Mouse (Mus musculus): ENCODE measurements around the gene 2010111I01Rik. TPM values are rescaled to one million over a fixed set of nuclear protein-coding genes. Genes with fewer than 3 reads are reported as not detected.

Gene 2010111I01Rik
- total and polyA plus RNA-seq, 2 experiments: 40.8 to 78.1 TPM

- no peaks in the 10 kb centered on the region for H3K4me1 ChIP-seq (ENCODE audit: control insufficient read depth, insufficient read depth, low read length)
- H3K27ac ChIP-seq (replicated peaks; ENCODE audit: insufficient read depth, low read depth, low read length): no peak overlapping the region
Observed at GRCm38 (mm10) chr13:63038871-63039270, 74.2 kb downstream of the 2010111I01Rik start.

GRCm38 (mm10) chr13:63039326-63039725 lies 74.6 kb downstream of the 2010111I01Rik start:
- no peak for TF ChIP-seq CTCF (IDR thresholded peaks at IDR 0.05; ENCODE audit: low read depth, low read length)
- TF ChIP-seq POLR2A (IDR thresholded peaks at IDR 0.05; ENCODE audit: extremely low read depth, insufficient read depth, low read length): no peak
- H3K9ac ChIP-seq (ENCODE audit: low read depth, low read length): no peak overlapping the region
- no peak overlapping the region for H3K27ac ChIP-seq (replicated peaks; ENCODE audit: insufficient read depth, low read depth, low read length)
- H3K4me3 ChIP-seq (ENCODE audit: insufficient read depth, low read depth, low read length): no peak overlapping the region
- no peaks in the 10 kb centered on the region for H3K27me3 ChIP-seq (ENCODE audit: control insufficient read depth, insufficient read depth, low read length)
- DNase-seq (ENCODE audit: extremely low read depth, low read depth, low spot score): no peak
- H3K79me2 ChIP-seq (ENCODE audit: control insufficient read depth, insufficient read depth, low read length): no peaks in the 10 kb centered on the region
- no peaks in the 10 kb centered on the region for H3K4me1 ChIP-seq (ENCODE audit: control insufficient read depth, insufficient read depth, low read length)
- no peaks in the 10 kb centered on the region for H3K36me3 ChIP-seq (ENCODE audit: control insufficient read depth, insufficient read depth, low read length)
- 50% methylated on average over 6 of the region's 6 CpGs for WGBS

More at GRCm38 (mm10) chr13:63038871-63039270, 74.2 kb downstream of the 2010111I01Rik start:
- Histone ChIP-seq H3K79me2 (ENCODE audit: control insufficient read depth, insufficient read depth, low read length) (no peaks in the 10 kb centered on the region), H3K36me3 (ENCODE audit: control insufficient read depth, insufficient read depth, low read length) (no peaks in the 10 kb centered on the region), H3K27me3 (ENCODE audit: control insufficient read depth, insufficient read depth, low read length) (no peaks in the 10 kb centered on the region), H3K9ac (ENCODE audit: low read depth, low read length) (no peak overlapping the region), H3K4me3 (ENCODE audit: insufficient read depth, low read depth, low read length) (no peak overlapping the region)
- TF ChIP-seq CTCF (IDR thresholded peaks at IDR 0.05; ENCODE audit: low read depth, low read length) (no peak), POLR2A (IDR thresholded peaks at IDR 0.05; ENCODE audit: extremely low read depth, insufficient read depth, low read length) (no peak)
- WGBS: 84% methylated on average over 1 of the region's 1 CpGs
- no peak for DNase-seq (ENCODE audit: extremely low read depth, low read depth, low spot score)

GRCm38 (mm10) chr13:63039848-63040247 lies 75.2 kb downstream of the 2010111I01Rik start:
- H3K36me3 ChIP-seq (ENCODE audit: control insufficient read depth, insufficient read depth, low read length): no peaks in the 10 kb centered on the region
- no peak overlapping the region for H3K9ac ChIP-seq (ENCODE audit: low read depth, low read length)
- no peaks in the 10 kb centered on the region for H3K4me1 ChIP-seq (ENCODE audit: control insufficient read depth, insufficient read depth, low read length)
- H3K27ac ChIP-seq (replicated peaks; ENCODE audit: insufficient read depth, low read depth, low read length): no peak overlapping the region
- no peaks in the 10 kb centered on the region for H3K79me2 ChIP-seq (ENCODE audit: control insufficient read depth, insufficient read depth, low read length)
- TF ChIP-seq CTCF (IDR thresholded peaks at IDR 0.05; ENCODE audit: low read depth, low read length) (no peak), POLR2A (IDR thresholded peaks at IDR 0.05; ENCODE audit: extremely low read depth, insufficient read depth, low read length) (no peak)
- no peaks in the 10 kb centered on the region for H3K27me3 ChIP-seq (ENCODE audit: control insufficient read depth, insufficient read depth, low read length)
- 80% methylated on average over 2 of the region's 2 CpGs for WGBS
- H3K4me3 ChIP-seq (ENCODE audit: insufficient read depth, low read depth, low read length): no peak overlapping the region
- no peak for DNase-seq (ENCODE audit: extremely low read depth, low read depth, low spot score)

GRCm38 (mm10) chr13:63045504-63046205 lies 81.0 kb downstream of the 2010111I01Rik start:
- H3K27ac ChIP-seq (replicated peaks; ENCODE audit: insufficient read depth, low read depth, low read length): no peak overlapping the region

GRCm38 (mm10) chr13:63046206-63047020 lies 81.7 kb downstream of the 2010111I01Rik start:
- Histone ChIP-seq H3K27ac (replicated peaks; ENCODE audit: insufficient read depth, low read depth, low read length) (no peak overlapping the region), H3K79me2 (ENCODE audit: control insufficient read depth, insufficient read depth, low read length) (no peaks in the 10 kb centered on the region; the same call in 1 of the 2 replicates), H3K4me1 (ENCODE audit: control insufficient read depth, insufficient read depth, low read length) (no peaks in the 10 kb centered on the region), H3K36me3 (ENCODE audit: control insufficient read depth, insufficient read depth, low read length) (no peaks in the 10 kb centered on the region), H3K4me3 (ENCODE audit: insufficient read depth, low read depth, low read length) (no peak overlapping the region), H3K9ac (ENCODE audit: low read depth, low read length) (no peak overlapping the region), H3K27me3 (ENCODE audit: control insufficient read depth, insufficient read depth, low read length) (no peaks in the 10 kb centered on the region)
- peak; percentile 43 for DNase-seq (ENCODE audit: extremely low read depth, low read depth, low spot score)
- WGBS: 57% methylated on average over 7 of the region's 7 CpGs
- no peak for TF ChIP-seq POLR2A (IDR thresholded peaks at IDR 0.05; ENCODE audit: extremely low read depth, insufficient read depth, low read length)
- peak; percentile 67 for TF ChIP-seq CTCF (IDR thresholded peaks at IDR 0.05; ENCODE audit: low read depth, low read length)

More at GRCm38 (mm10) chr13:63045504-63046205, 81.0 kb downstream of the 2010111I01Rik start:
- H3K36me3 ChIP-seq (ENCODE audit: control insufficient read depth, insufficient read depth, low read length): no peaks in the 10 kb centered on the region
- no peaks in the 10 kb centered on the region; the same call in 1 of the 2 replicates for H3K79me2 ChIP-seq (ENCODE audit: control insufficient read depth, insufficient read depth, low read length)
- TF ChIP-seq POLR2A (IDR thresholded peaks at IDR 0.05; ENCODE audit: extremely low read depth, insufficient read depth, low read length): no peak
- TF ChIP-seq CTCF (IDR thresholded peaks at IDR 0.05; ENCODE audit: low read depth, low read length): peak; percentile 21; the same call in 1 of the 2 replicates
- no peaks in the 10 kb centered on the region for H3K27me3 ChIP-seq (ENCODE audit: control insufficient read depth, insufficient read depth, low read length)
- no peak for DNase-seq (ENCODE audit: extremely low read depth, low read depth, low spot score)
- H3K4me3 ChIP-seq (ENCODE audit: insufficient read depth, low read depth, low read length): no peak overlapping the region
- H3K4me1 ChIP-seq (ENCODE audit: control insufficient read depth, insufficient read depth, low read length): no peaks in the 10 kb centered on the region
- 89% methylated on average over 2 of the region's 2 CpGs for WGBS
- H3K9ac ChIP-seq (ENCODE audit: low read depth, low read length): no peak overlapping the region
